ENCODE assay signal across 12 mouse cellular contexts in the genomic region with DNA sequence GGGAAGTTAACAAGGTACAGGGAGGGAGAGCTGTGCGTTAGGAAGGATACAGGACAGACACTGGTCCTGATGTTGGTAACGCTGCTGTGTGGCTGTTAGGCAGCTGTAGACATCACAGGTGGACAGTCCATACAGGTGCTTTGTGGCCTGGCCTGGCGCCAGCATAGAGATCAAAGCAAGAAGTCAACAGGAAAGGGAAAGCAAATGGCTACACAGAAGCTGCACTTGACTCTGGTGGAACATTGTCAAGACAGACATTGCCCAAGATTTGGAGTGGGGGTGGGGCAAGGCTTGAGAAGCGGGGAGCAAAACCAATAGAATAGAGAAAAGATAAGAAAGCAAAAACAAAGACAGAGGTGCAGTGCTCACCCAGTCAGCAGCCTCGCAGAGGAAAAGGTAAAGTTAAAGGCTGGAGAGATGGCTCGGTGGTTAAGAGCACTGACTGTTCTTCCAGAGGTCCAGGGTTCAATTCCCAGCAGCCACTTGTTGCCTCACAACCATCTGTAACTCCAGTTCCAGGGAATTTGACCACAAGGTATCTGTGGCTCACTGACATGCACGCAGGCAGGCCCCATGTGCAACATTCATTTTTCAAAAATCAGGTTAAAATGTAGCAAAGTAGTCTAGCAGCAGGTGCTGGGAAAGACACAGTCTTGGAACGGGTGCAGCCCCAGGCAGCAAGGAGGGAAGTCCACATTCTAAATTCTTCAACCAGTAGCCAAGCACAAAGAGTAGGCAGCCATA.
"Had no signal": no experiment of that assay in that cellular context is flagged by ENCODE, and none has a peak within 500 bp of the region (broad histone marks: within the 10 kb centered on the region; RNA-seq: fewer than 3 reads in every experiment).

No protein-coding gene starts in this region.

- ATAC-seq: intestine, embryonic 16.5 days had no signal

- DNase-seq: kidney, adult 8-10 months; kidney, postnatal 36 days; midbrain, embryonic 14.5 days; right cerebral cortex, adult 18-20 months; thymus, postnatal 36 days had no signal

- H3K4me2 ChIP-seq: limb, embryonic 15.5 days; neural tube, embryonic 15.5 days had no signal

- H3K9me3 ChIP-seq: limb, embryonic 15.5 days; midbrain, embryonic 10.5 days; neural tube, embryonic 15.5 days had no signal

- H3K4me3 ChIP-seq: layer of hippocampus, adult 2 months; limb, embryonic 15.5 days; midbrain, embryonic 10.5 days; myocyte; neural tube, embryonic 15.5 days had no signal

- H3K36me3 ChIP-seq: limb, embryonic 15.5 days; midbrain, embryonic 10.5 days; neural tube, embryonic 15.5 days had no signal

- H3K27ac ChIP-seq: kidney, postnatal 0 days; layer of hippocampus, adult 2 months; limb, embryonic 15.5 days; midbrain, embryonic 10.5 days; neural tube, embryonic 15.5 days had no signal

- H3K9ac ChIP-seq: limb, embryonic 15.5 days; neural tube, embryonic 15.5 days had no signal

- H3K27me3 ChIP-seq: limb, embryonic 15.5 days had no signal
